Mouse (Mus musculus): ENCODE measurements around the gene Nr1i3.

Gene Nr1i3

GRCm38 (mm10) chr1:171213801-171214496 lies at the start of gene Nr1i3:
Gene Nr1i3 (plus strand): TSS chr1:171213970.
- no peak for DNase-seq (ENCODE audit: low spot score in 2 of 2)

GRCm38 (mm10) chr1:171164258-171164657 lies 49.5 kb upstream of the Nr1i3 start:
- DNase-seq (ENCODE audit: low spot score in 2 of 2): no peak

GRCm38 (mm10) chr1:171165629-171166345 lies 48.0 kb upstream of the Nr1i3 start:
- DNase-seq (ENCODE audit: low spot score in 2 of 2): no peak

GRCm38 (mm10) chr1:171168906-171169305 lies 44.9 kb upstream of the Nr1i3 start:
- DNase-seq (ENCODE audit: low spot score in 2 of 2): no peak

GRCm38 (mm10) chr1:171169913-171170312 lies 43.9 kb upstream of the Nr1i3 start:
- DNase-seq (ENCODE audit: low spot score in 2 of 2): no peak

- DNase-seq (ENCODE audit: low spot score in 2 of 2): no peak
Measured at GRCm38 (mm10) chr1:171171138-171171537, 42.6 kb upstream of the Nr1i3 start.

- DNase-seq (ENCODE audit: low spot score in 2 of 2): no peak
Measured at GRCm38 (mm10) chr1:171172779-171173178, 41.0 kb upstream of the Nr1i3 start.

GRCm38 (mm10) chr1:171179487-171180171 lies 34.1 kb upstream of the Nr1i3 start:
- no peak for DNase-seq (ENCODE audit: low spot score in 2 of 2)

GRCm38 (mm10) chr1:171183025-171183424 lies 30.7 kb upstream of the Nr1i3 start:
- DNase-seq (ENCODE audit: low spot score in 2 of 2): no peak

- DNase-seq (ENCODE audit: low spot score in 2 of 2): no peak
Measured at GRCm38 (mm10) chr1:171183620-171184019, 30.1 kb upstream of the Nr1i3 start.

GRCm38 (mm10) chr1:171184314-171184713 lies 29.5 kb upstream of the Nr1i3 start:
- no peak for DNase-seq (ENCODE audit: low spot score in 2 of 2)

GRCm38 (mm10) chr1:171185655-171186054 lies 28.1 kb upstream of the Nr1i3 start:
- no peak for DNase-seq (ENCODE audit: low spot score in 2 of 2)

GRCm38 (mm10) chr1:171187851-171188700 lies 25.7 kb upstream of the Nr1i3 start:
- DNase-seq (ENCODE audit: low spot score in 2 of 2): no peak

GRCm38 (mm10) chr1:171189046-171189445 lies 24.7 kb upstream of the Nr1i3 start:
- DNase-seq (ENCODE audit: low spot score in 2 of 2): no peak

- no peak for DNase-seq (ENCODE audit: low spot score in 2 of 2)
Measured at GRCm38 (mm10) chr1:171189476-171190114, 24.2 kb upstream of the Nr1i3 start.

- DNase-seq (ENCODE audit: low spot score in 2 of 2): no peak
Measured at GRCm38 (mm10) chr1:171190832-171191231, 22.9 kb upstream of the Nr1i3 start.

GRCm38 (mm10) chr1:171192283-171192682 lies 21.5 kb upstream of the Nr1i3 start:
- DNase-seq (ENCODE audit: low spot score in 2 of 2): no peak

GRCm38 (mm10) chr1:171193093-171193840 lies 20.5 kb upstream of the Nr1i3 start:
- DNase-seq (ENCODE audit: low spot score in 2 of 2): no peak

- DNase-seq (ENCODE audit: low spot score in 2 of 2): no peak
Measured at GRCm38 (mm10) chr1:171193911-171194830, 19.6 kb upstream of the Nr1i3 start.
